Mouse (Mus musculus) cerebellum, adult 9-11 months (tissue): ENCODE data around the gene Dpyd.

ENCODE experiments used
- DNase-seq: peaks from one replicate; pipeline ENCODE4 v3.0.0; 2022

Gene Dpyd

DNA sequence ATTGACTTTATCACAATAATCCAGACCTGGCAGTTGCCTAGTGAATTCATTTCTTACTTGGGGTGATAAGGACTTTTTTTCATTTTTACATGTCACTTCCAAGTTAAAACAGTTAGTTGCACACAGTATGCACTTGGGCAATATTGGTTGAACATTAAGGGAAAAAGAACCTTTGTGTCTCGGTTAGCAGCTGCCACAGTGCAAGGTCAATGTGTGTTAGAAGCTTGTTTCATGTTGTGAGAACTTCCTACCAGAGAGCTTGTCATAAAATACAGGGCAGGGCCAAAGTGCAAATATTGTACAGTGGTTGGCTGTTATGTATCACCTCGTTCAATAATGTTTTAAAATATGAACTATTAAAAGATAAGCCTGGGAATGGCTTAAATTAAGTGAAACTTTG, 564.1 kb downstream of the Dpyd start:
- DNase-seq = no peak

DNA sequence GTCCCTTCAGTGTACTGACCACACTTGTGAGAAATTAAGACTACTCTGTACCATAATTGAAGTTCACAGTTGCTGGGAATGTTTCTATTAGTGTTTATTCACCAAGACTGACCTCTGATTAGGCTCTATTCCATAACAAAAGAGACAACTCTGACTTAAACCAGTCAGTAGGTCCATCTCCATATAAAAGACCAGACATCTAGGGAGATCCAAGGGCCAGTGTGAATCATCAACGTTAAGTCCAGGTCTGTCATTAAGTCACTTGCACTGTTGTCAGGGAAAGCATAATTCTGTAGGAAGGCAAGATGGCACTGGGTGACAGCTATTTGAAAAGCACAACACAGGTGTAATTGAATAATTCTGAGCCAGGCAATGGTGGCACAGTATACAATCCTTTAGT, 566.1 kb downstream of the Dpyd start:
- no peak for DNase-seq

GRCm38 (mm10) chr3:119143034-119143433, 581.1 kb downstream of the Dpyd start:
- no peak for DNase-seq

GRCm38 (mm10) chr3:119144788-119145187, 582.9 kb downstream of the Dpyd start:
- no peak for DNase-seq

GRCm38 (mm10) chr3:119154604-119155444, 592.9 kb downstream of the Dpyd start:
- no peak for DNase-seq

- no peak for DNase-seq
These were observed 596.7 kb downstream of the Dpyd start for GRCm38 (mm10) chr3:119158670-119159069.

- no peak for DNase-seq
These were observed 603.8 kb downstream of the Dpyd start for GRCm38 (mm10) chr3:119165691-119166090.

- DNase-seq = no peak
These were observed 606.2 kb downstream of the Dpyd start for GRCm38 (mm10) chr3:119168166-119168565.

- no peak for DNase-seq
These were observed 606.7 kb downstream of the Dpyd start for GRCm38 (mm10) chr3:119168661-119169060.

DNA sequence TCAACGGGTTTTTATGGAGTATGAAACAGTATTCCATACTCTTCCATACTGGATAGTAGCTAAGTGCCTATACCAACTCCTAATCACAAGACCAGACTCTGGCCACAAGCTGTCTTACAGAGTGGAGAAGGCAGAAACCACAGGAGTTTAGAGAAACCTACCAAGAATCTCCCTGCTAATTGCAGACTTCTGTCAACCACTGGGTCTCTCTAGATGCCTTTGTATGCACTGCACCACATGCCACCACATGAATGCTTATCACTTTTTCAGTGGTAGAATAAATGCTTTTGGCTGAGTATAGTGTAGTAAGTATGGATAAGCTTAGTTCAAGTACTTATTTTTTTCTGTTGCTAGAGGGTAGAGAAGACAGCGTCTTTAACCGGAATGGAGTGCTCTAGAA, 621.3 kb downstream of the Dpyd start:
- no peak for DNase-seq

GRCm38 (mm10) chr3:119194071-119194470, 632.1 kb downstream of the Dpyd start:
- no peak for DNase-seq

GRCm38 (mm10) chr3:119195613-119196012, 633.7 kb downstream of the Dpyd start:
- no peak for DNase-seq

DNA sequence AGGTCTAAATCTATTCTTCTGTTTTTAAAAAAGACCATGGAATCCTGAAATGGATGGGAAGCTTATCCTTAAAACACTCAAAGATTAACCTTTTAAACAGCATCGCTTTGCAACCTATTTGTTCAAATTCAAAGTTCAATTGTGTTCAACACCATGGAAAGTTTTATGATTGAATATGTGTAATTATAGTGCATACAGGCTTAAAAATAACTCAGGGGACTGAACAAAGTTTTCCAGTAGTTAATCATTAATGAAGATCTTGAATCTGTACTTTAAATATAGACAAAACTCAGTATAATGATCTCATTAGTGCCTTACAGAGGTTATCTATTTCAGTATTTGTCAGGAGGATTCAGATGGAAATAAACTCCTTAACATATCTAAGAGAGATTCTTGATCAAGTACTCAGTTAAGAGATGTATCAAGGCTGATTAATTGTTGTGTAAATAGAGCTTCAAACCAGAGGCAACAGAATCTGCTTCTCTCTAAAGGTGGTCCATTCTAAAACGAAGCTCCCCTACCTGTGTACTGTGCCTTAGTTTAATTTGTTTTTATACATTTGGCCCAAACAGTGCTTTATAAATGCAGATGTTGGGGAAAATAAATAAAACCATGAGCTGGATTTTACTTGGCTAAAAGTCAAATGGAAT, 659.0 kb downstream of the Dpyd start:
- no peak for DNase-seq

- no peak for DNase-seq
These were observed 681.3 kb downstream of the Dpyd start for GRCm38 (mm10) chr3:119243181-119243580.

GRCm38 (mm10) chr3:119256516-119256915, 694.6 kb downstream of the Dpyd start:
- DNase-seq = no peak

- no peak for DNase-seq
These were observed 713.3 kb downstream of the Dpyd start for GRCm38 (mm10) chr3:119275241-119275640.

- no peak for DNase-seq
These were observed 718.7 kb downstream of the Dpyd start for GRCm38 (mm10) chr3:119280671-119281070.

DNA sequence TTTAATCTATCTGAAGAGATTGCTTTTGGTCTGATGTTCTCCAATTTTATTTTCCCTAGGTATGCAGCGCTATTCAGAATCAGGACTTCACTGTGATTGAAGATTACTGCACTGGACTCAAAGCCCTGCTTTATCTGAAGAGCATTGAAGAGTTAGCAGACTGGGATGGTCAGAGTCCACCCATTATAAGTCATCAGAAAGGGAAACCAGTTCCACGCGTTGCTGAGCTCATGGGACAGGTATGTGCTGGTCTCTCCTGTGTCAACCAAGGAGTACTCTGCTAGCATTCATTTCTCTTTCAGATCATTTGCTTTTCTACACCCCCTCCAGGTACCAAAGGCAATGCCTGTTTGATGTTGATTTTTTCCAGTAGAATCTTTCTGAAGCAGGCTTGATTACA, 752.8 kb downstream of the Dpyd start:
- DNase-seq = no peak

GRCm38 (mm10) chr3:119329063-119329462, 767.1 kb downstream of the Dpyd start:
- DNase-seq = no peak

GRCm38 (mm10) chr3:119333335-119334305, 771.7 kb downstream of the Dpyd start:
- no peak for DNase-seq

DNA sequence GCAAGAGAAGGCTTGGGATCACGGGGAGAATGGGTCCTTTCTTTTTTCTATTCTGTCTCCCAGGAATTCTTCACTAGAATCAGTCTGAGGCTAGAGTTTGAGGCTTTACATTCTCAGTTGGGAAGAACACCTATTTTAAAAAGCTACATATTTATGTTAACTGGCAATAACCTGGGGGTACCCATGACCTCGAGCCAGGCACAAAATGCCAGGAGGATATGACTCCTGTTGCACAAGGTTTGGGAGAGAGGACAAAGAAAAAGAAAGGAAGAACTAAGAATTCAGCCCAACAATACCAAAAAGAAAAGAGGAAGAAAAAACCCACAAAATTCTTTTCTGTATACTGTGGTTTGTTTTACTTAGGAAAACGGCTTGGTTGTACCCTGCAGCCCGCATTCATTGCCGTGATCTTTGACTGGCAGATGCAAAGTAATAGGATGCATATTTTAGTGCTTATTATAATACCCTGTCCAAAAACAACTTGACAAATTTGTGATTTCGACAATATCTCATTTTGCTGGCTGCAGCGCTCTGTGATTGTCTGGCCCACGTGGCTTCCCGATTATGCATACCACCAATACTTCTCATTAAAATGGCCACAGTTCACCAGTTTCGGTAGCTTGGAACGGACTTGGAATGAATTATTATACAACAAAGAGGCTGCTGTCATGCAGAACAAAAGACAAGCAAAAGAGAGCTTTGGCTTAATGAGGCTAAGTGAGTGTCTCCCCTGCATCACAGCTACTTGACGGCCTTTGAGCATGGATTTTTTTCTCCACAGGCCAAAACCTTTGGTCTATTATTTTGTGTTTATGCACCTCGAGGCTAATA, 799.8 kb downstream of the Dpyd start:
- no peak for DNase-seq

GRCm38 (mm10) chr3:119362392-119362791, 800.5 kb downstream of the Dpyd start:
- no peak for DNase-seq
